Mouse (Mus musculus): ENCODE data around the gene Synj2.

- TF ChIP-seq POLR2A (IDR thresholded peaks at IDR 0.05; ENCODE audit: low read depth, low read length) (no peak), CTCF (conservative IDR thresholded peaks at IDR 0.05; ENCODE audit: insufficient read depth, insufficient read length, low read depth, low read length) (no peak)
These were observed 79.6 kb downstream of the Synj2 start for GRCm38 (mm10) chr17:6020636-6021035.

Data from kidney, adult 2 months (tissue).